Mouse (Mus musculus) heart, embryonic 13.5 days (tissue): ENCODE measurements at regions not wholly inside any gene's neighbourhood (a gene's known extent, or its start where the extent isn't known, plus 50 kb on each side); places are given as distances from the start of the nearest gene placed in this dataset.

Source experiments
- ATAC-seq: fragments of 200-750 bp; cut with Nextera tagmentation; 2 replicates; pipeline ENCODE4 v1.8.0; 2017; ENCODE audit warnings: moderate TSS enrichment; ENCODE audit not compliant: insufficient number of reproducible peaks, low FRiP score, low TSS enrichment; ENCODE audit errors: extremely low read depth
- H3K27ac ChIP-seq: fragments of 300-500 bp; sonication (generic); replicated peaks from 2 replicates; pipeline ENCODE4 v1.5.1; 2015; ENCODE audit warnings: moderate library complexity, mild to moderate bottlenecking, inconsistent platforms
- H3K27me3 ChIP-seq: fragments of 300-500 bp; sonication (generic); replicated peaks from 2 replicates; pipeline ENCODE4 v1.6.1; 2015; ENCODE audit warnings: mild to moderate bottlenecking, inconsistent platforms
- H3K36me3 ChIP-seq: fragments of 300-500 bp; sonication (generic); 2 replicates; pipeline ENCODE4 v1.6.1; 2015; ENCODE audit warnings: mild to moderate bottlenecking, inconsistent platforms
- H3K4me1 ChIP-seq: fragments of 300-500 bp; sonication (generic); 2 replicates; pipeline ENCODE4 v1.6.1; 2015; ENCODE audit warnings: inconsistent platforms
- H3K4me2 ChIP-seq: fragments of 300-500 bp; sonication (generic); 2 replicates; pipeline ENCODE4 v1.6.1; 2015; ENCODE audit warnings: inconsistent platforms, mild to moderate bottlenecking, moderate library complexity
- H3K4me3 ChIP-seq: fragments of 300-500 bp; sonication (generic); 2 replicates; pipeline ENCODE4 v1.5.1; 2015; ENCODE audit warnings: moderate library complexity, mild to moderate bottlenecking, inconsistent platforms
- H3K9ac ChIP-seq: fragments of 300-500 bp; sonication (generic); 2 replicates; pipeline ENCODE4 v1.6.1; 2015; ENCODE audit warnings: inconsistent platforms, mild to moderate bottlenecking, moderate library complexity
- H3K9me3 ChIP-seq: fragments of 300-500 bp; sonication (generic); 2 replicates; pipeline ENCODE4 v1.6.1; 2016; ENCODE audit warnings: inconsistent platforms
- WGBS: fragments of 180-500 bp; shearing (Covaris S2); methylation state at CpG from one replicate; pipeline ENCODE4 v1.1.7; 2015; ENCODE audit warnings: mixed read lengths; 5-methylcytosine and 5-hydroxymethylcytosine counted together

GRCm38 (mm10) chr12:92509494-92509893, 660.5 kb upstream of the Sel1l start:
- no peak overlapping the region for H3K4me3 ChIP-seq
- no peak overlapping the region for H3K27ac ChIP-seq
- WGBS = 55% methylated on average over 7 of the region's 7 CpGs
- H3K9ac ChIP-seq = no peak overlapping the region
- H3K9me3 ChIP-seq = no peaks in the 10 kb centered on the region
- no peaks in the 10 kb centered on the region for H3K36me3 ChIP-seq
- ATAC-seq = no peak
- no peak overlapping the region for H3K4me2 ChIP-seq
- H3K27me3 ChIP-seq = no peaks in the 10 kb centered on the region
- H3K4me1 ChIP-seq = no peaks in the 10 kb centered on the region

GRCm38 (mm10) chr12:92508796-92509489, 660.0 kb upstream of the Sel1l start:
- ATAC-seq = no peak
- Histone ChIP-seq H3K4me1 (no peaks in the 10 kb centered on the region), H3K9me3 (no peaks in the 10 kb centered on the region), H3K27ac (no peak overlapping the region), H3K4me3 (no peak overlapping the region), H3K9ac (no peak overlapping the region), H3K27me3 (no peaks in the 10 kb centered on the region), H3K4me2 (no peak overlapping the region), H3K36me3 (no peaks in the 10 kb centered on the region)
- WGBS = 75% methylated on average over 5 of the region's 5 CpGs

- no peak overlapping the region for H3K9ac ChIP-seq
- WGBS = 61% methylated on average over 1 of the region's 1 CpGs
- no peak for ATAC-seq
- H3K4me1 ChIP-seq = no peaks in the 10 kb centered on the region
- no peaks in the 10 kb centered on the region for H3K27me3 ChIP-seq
- no peak overlapping the region for H3K4me3 ChIP-seq
- H3K4me2 ChIP-seq = no peak overlapping the region
- H3K36me3 ChIP-seq = no peaks in the 10 kb centered on the region
- no peaks in the 10 kb centered on the region for H3K9me3 ChIP-seq
- no peak overlapping the region for H3K27ac ChIP-seq
Observed at GRCm38 (mm10) chr12:92483984-92484383, 635.0 kb upstream of the Sel1l start.

- Histone ChIP-seq H3K36me3 (no peaks in the 10 kb centered on the region), H3K4me3 (no peak overlapping the region), H3K4me2 (no peak overlapping the region), H3K27me3 (no peaks in the 10 kb centered on the region), H3K9me3 (no peaks in the 10 kb centered on the region), H3K4me1 (no peaks in the 10 kb centered on the region), H3K9ac (no peak overlapping the region), H3K27ac (no peak overlapping the region)
- ATAC-seq = no peak
- WGBS = 50% methylated on average over 4 of the region's 4 CpGs
Observed at GRCm38 (mm10) chr12:92474293-92475062, 625.5 kb upstream of the Sel1l start.

GRCm38 (mm10) chr12:92451110-92451818, 602.3 kb upstream of the Sel1l start:
- Histone ChIP-seq H3K36me3 (no peaks in the 10 kb centered on the region), H3K27ac (no peak overlapping the region), H3K9ac (no peak overlapping the region), H3K4me2 (no peak overlapping the region), H3K4me3 (no peak overlapping the region), H3K9me3 (no peaks in the 10 kb centered on the region), H3K27me3 (no peaks in the 10 kb centered on the region), H3K4me1 (no peaks in the 10 kb centered on the region)
- 65% methylated on average over 6 of the region's 6 CpGs for WGBS
- ATAC-seq = no peak

- 74% methylated on average over 4 of the region's 4 CpGs for WGBS
- Histone ChIP-seq H3K4me2 (no peak overlapping the region), H3K9me3 (no peaks in the 10 kb centered on the region), H3K4me3 (no peak overlapping the region), H3K9ac (no peak overlapping the region), H3K27ac (no peak overlapping the region), H3K36me3 (no peaks in the 10 kb centered on the region), H3K27me3 (no peaks in the 10 kb centered on the region), H3K4me1 (no peaks in the 10 kb centered on the region)
- no peak for ATAC-seq
Observed at GRCm38 (mm10) chr12:92418458-92418857, 569.5 kb upstream of the Sel1l start.

GRCm38 (mm10) chr12:92405506-92405905, 556.5 kb upstream of the Sel1l start:
- ATAC-seq = no peak
- H3K9me3 ChIP-seq = no peaks in the 10 kb centered on the region
- H3K36me3 ChIP-seq = no peaks in the 10 kb centered on the region
- no peak overlapping the region for H3K4me3 ChIP-seq
- H3K9ac ChIP-seq = no peak overlapping the region
- no peak overlapping the region for H3K27ac ChIP-seq
- no peak overlapping the region for H3K4me2 ChIP-seq
- H3K27me3 ChIP-seq = no peaks in the 10 kb centered on the region
- no peaks in the 10 kb centered on the region for H3K4me1 ChIP-seq

- H3K4me1 ChIP-seq = no peaks in the 10 kb centered on the region
- ATAC-seq = no peak
- no peaks in the 10 kb centered on the region for H3K36me3 ChIP-seq
- no peak overlapping the region for H3K4me2 ChIP-seq
- H3K27me3 ChIP-seq = no peaks in the 10 kb centered on the region
- WGBS = 62% methylated on average over 1 of the region's 1 CpGs
- H3K9ac ChIP-seq = no peak overlapping the region
- no peak overlapping the region for H3K27ac ChIP-seq
- no peaks in the 10 kb centered on the region for H3K9me3 ChIP-seq
- no peak overlapping the region for H3K4me3 ChIP-seq
Observed at GRCm38 (mm10) chr12:92400987-92401386, 552.0 kb upstream of the Sel1l start.

GRCm38 (mm10) chr12:92386195-92386594, 537.2 kb upstream of the Sel1l start:
- H3K4me3 ChIP-seq = no peak overlapping the region
- 78% methylated on average over 2 of the region's 2 CpGs for WGBS
- no peaks in the 10 kb centered on the region for H3K27me3 ChIP-seq
- H3K9me3 ChIP-seq = no peaks in the 10 kb centered on the region
- H3K4me2 ChIP-seq = no peak overlapping the region
- no peak overlapping the region for H3K27ac ChIP-seq
- no peak for ATAC-seq
- H3K36me3 ChIP-seq = no peaks in the 10 kb centered on the region
- H3K4me1 ChIP-seq = no peaks in the 10 kb centered on the region
- no peak overlapping the region for H3K9ac ChIP-seq

GRCm38 (mm10) chr12:92384266-92384937, 535.4 kb upstream of the Sel1l start:
- 27% methylated on average over 5 of the region's 5 CpGs for WGBS
- Histone ChIP-seq H3K9ac (no peak overlapping the region), H3K4me3 (no peak overlapping the region), H3K4me1 (no peaks in the 10 kb centered on the region), H3K27ac (no peak overlapping the region), H3K4me2 (no peak overlapping the region), H3K9me3 (no peaks in the 10 kb centered on the region), H3K36me3 (no peaks in the 10 kb centered on the region), H3K27me3 (no peaks in the 10 kb centered on the region)
- ATAC-seq = no peak

- Histone ChIP-seq H3K27me3 (no peaks in the 10 kb centered on the region), H3K9ac (no peak overlapping the region), H3K4me1 (no peaks in the 10 kb centered on the region), H3K27ac (no peak overlapping the region), H3K4me3 (no peak overlapping the region), H3K4me2 (no peak overlapping the region), H3K9me3 (no peaks in the 10 kb centered on the region), H3K36me3 (no peaks in the 10 kb centered on the region)
- no peak for ATAC-seq
- WGBS = 45% methylated on average over 3 of the region's 3 CpGs
Observed at GRCm38 (mm10) chr12:92379130-92379529, 530.2 kb upstream of the Sel1l start.
